Mouse (Mus musculus) naive thymus-derived CD4-positive, alpha-beta T cell, adult 2 months (primary cell): ENCODE measurements around the gene Etv4.
A peak's percentile ranks its signal among the peaks of the same experiment; 100 is the strongest.

Experiments
- DNase-seq: peaks from one replicate; pipeline ENCODE4 v3.0.0-alpha.2; 2011; ENCODE audit warnings: low read depth

Gene Etv4

DNA sequence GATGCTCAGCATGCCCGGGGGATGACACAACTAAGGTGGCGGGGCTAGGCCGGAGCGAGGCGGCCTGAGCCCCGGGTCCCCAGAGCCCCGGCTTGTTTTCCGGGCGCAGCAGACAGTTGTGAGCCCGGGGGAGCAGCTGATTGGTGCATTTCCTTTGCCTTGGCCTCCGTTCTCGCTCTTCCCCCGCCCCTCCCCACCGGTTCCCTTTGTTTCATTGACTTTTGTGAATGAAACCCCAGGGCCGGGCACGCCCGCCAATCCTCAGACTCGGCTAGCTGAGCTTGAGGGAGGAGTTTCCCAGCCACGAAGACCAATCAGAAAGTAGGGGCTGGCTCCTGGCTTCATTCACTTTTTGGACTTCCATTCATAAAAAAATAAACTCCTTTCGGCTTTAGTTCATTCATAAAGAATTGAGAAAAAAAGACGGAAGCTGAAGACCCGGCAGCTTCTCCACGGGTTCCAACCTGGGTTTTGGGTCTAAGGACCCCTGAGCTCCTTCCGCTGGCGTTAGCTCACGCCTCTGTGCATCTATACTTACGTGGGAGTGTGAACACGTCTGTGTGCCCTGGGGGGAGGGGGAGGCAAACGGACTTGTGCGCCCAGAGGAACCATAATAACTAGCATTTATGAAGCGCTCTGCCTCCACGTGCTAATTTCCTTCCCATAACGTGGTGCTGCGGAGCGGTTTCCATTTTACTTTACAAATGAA, at the start of gene Etv4:
Gene Etv4 (minus strand): TSS at position 229 of the 709 bp plus-strand sequence.
- DNase-seq = peak; percentile 87

DNA sequence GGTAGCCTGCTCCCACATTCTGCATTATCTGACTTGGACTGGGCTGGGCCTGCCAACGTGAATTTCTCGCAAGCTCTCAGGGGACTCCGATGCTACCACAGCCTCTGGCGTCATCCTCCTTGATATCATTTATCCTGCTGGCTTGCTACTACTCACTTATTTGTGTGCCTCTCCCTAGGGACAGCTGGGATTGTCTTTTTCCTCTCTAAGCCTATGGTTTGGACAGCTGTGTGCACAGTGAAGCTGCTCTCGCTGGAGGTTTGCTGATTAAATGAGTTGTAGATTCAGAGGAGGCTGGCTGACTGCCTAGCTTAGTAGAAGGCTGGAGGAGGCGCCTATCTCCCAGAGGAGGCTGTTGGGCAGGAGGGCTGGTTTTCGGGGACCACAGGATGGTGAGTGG, 46.8 kb upstream of the Etv4 start:
- DNase-seq = no peak

- no peak for DNase-seq
These were observed 45.4 kb upstream of the Etv4 start for GRCm38 (mm10) chr11:101830616-101831015.

DNA sequence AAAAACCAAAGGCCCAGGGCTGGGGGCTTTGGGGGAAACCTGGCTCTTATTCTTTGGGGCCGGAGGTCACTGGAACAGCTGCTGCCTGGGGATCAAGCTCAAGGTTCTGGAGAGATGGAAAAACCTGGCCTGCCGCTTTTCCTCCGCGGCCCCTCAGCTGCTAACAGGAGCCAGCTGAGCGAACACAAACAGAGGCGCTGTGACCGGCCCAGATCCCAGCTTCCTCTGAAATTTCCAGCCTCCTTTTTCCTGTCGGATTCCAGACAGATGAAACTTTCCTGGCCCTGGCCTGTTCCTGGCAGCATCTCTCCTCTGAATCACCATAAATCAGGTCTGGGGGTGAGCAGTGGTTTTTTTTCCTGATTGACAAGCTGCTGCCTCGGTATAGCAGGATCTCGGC, 44.9 kb upstream of the Etv4 start:
- DNase-seq = no peak

DNA sequence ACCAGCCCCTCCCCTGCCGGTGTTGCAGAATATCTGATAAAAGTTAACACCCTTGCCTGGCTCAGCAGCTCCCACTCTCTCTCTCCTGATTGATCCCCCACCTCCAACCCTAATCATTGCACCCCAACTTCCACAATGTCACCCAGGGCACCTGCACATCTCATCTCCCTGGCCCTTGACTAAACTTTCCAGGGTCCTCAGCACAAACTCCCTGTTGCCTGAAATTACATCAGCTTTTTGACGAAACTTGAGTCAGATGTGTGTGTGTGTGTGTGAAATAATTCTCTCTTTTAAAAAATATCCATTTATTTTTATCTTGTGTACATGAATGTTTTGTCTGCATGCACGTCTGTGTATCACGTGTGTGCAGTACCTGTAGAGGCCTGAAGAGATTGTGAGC, 43.5 kb upstream of the Etv4 start:
- no peak for DNase-seq

DNA sequence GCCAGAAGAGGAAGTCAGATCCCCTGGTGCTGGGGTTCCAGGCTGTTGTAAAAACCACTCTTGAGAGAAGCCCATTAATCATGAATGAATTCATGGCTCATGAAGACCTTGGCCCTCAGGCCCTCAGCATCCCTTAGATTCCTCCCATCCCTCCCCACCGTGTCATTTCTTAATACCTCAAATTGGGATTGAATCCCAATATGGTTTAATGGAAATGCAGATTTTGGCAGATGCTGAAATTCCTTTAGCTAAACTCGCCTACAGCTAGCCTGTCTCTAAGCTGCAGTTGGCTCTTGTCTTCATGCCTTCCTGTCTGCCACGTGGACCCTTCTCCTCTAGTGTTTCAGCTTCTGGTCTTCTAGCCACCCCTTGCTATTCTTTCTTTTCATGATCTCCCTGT, 38.0 kb upstream of the Etv4 start:
- DNase-seq = no peak

DNA sequence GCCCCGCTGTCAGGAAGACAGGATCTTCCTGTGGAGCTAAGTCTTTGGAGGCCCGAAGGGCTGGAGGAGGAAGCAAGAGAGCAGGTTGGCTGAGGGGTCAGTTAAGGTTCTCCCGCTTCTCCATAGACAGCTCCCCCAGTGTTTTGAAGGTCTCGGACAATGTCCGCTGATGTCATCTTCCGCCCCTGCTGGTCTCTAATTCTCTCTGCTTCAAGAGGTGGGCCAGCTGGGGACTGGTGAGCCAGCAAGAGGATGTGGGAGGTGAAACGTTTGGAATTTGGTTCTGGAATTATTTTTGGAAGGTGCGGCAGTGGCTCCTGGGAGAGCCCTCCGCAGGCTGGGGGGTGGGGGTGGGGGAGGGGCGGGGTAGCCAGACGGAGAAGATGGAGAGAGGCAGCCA, 35.7 kb upstream of the Etv4 start:
- DNase-seq = no peak

DNA sequence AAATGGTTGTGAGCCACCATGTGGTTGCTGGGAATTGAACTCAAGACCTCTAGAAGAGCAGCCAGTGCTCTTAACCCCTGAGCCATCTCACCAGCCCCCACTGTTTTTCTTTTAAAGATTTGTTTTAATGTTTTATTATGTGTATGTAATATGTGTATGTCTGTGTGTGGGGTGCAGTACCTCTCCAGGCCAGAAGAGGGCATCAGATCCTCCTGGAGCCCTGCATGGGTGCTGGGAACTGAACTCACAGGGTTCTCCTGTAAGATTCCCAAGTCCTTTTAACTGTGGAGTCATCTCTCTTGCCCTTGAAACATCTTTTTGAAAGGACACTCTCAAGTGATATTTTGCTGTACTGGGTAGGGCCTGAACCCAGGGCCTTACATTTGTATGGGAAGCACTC, 34.7 kb upstream of the Etv4 start:
- no peak for DNase-seq

- no peak for DNase-seq
These were observed 30.2 kb upstream of the Etv4 start for GRCm38 (mm10) chr11:101815103-101816085.

GRCm38 (mm10) chr11:101814375-101815102, 29.4 kb upstream of the Etv4 start:
- peak; percentile 69 for DNase-seq

GRCm38 (mm10) chr11:101813259-101813658, 28.1 kb upstream of the Etv4 start:
- peak; percentile 78 for DNase-seq

GRCm38 (mm10) chr11:101809060-101809828, 24.1 kb upstream of the Etv4 start:
- DNase-seq = no peak

GRCm38 (mm10) chr11:101807266-101807665, 22.1 kb upstream of the Etv4 start:
- DNase-seq = no peak

- no peak for DNase-seq
These were observed 21.6 kb upstream of the Etv4 start for GRCm38 (mm10) chr11:101806741-101807140.

DNA sequence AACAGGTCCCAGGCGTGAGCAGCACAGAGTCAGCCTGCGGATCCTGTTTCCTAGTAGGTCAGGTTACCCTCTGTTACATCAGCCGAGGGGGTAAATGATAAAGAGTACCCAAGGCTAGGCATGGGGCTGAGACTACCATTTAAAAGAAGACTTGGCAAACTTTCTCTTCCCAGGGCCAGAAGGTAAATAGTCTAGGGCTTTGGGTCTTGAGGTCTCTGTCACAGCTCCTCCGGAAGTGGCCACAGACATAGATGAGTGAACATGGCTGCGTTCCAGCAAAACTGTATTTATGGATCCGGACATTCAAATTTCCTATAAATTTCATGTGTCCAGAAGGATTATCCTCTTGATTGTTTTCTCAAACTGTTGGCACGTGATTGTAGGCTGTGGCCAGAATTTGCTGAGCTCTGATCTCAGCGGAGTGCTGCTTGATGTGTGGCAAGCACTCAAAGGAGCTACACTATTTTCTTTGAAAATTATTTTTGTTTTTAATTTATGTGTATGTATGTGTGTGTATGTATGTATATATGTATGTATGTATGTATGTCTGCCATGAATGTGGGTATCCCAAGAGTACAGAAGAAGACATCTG, 20.0 kb upstream of the Etv4 start:
- no peak for DNase-seq

- DNase-seq = no peak
These were observed 16.2 kb upstream of the Etv4 start for GRCm38 (mm10) chr11:101801386-101801785.

- no peak for DNase-seq
These were observed 12.9 kb upstream of the Etv4 start for GRCm38 (mm10) chr11:101798083-101798482.

- no peak for DNase-seq
These were observed 12.2 kb upstream of the Etv4 start for GRCm38 (mm10) chr11:101797355-101797754.

GRCm38 (mm10) chr11:101790811-101791526, 5.8 kb upstream of the Etv4 start:
- no peak for DNase-seq

DNA sequence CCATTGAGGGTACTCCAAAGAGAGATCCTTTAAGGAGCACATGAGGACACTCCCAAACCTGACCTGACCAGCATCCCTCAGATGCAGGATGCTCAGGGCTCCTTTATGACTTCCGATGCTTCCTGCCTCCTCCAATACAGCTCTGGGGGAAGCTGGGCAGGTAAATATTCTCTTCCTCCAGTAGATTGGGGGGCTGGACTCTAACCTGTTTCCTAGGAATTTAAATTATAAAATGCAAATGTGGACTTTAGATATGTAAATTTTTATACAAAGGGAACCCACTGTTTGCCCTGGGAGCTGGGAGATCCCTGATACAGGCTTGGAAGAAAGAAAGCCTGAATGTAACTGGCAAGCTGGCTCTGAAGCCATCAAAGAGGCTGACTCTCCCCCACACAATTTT, 2.3 kb upstream of the Etv4 start:
- DNase-seq = no peak

DNA sequence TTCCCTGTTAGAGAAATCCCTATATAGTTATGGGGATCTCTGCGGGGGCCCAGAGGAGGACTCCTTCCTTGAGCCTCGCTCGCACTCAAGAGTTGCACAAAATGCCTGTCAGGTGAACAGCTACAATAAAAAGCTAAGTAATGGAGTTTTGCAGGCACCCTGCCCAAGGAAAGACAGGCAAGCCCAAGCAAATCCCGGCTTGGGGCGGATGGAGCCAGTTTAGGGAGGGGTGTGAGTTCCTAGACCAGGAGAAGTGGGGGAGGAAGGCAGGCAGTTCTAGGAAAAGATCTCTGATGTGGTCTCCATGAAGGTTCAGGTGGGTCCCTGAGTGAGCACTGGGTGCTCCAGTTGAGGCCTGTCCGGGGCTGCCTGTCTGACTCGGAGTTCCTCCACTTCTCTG, 1.5 kb upstream of the Etv4 start:
- no peak for DNase-seq
